Mouse (Mus musculus): Measurements from ENCODE around the gene Ttll3.

- no peak for TF ChIP-seq CTCF (IDR thresholded peaks at IDR 0.05; ENCODE audit: borderline replicate concordance, insufficient read depth, low read depth, low read length)
- no peak for TF ChIP-seq POLR2A (IDR thresholded peaks at IDR 0.05; ENCODE audit: borderline replicate concordance, insufficient read depth, low read length)
Observed at GRCm38 (mm10) chr6:113379246-113379645, 9.8 kb upstream of the Ttll3 start.
